Mouse (Mus musculus): ENCODE data around the gene Ablim1. TPM values are rescaled to one million over a fixed set of nuclear protein-coding genes. Genes with fewer than 3 reads are reported as not detected.

Ablim1 gene
- total RNA-seq, 2 experiments from 2014 or later, result 38.5 to 56.1 TPM

DNA sequence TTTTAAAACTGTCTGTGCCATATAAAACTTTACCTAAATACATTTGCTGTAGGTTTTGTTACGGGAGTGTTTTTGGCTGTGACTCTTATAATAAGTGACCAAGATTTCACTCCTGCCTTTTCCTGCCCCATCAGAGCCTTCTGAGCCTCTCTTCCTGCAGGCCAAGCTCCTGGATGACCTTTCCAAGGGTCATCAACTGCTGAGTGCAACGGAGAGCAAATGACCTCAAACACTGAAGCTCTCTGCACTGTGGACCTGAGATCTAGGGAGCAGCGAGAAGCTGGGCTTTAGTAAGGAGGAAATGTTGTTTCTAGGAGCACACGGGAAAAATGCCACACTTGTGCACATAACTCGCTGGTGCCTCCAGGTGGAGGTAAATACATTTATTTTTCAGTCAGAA lies 199.0 kb downstream of the Ablim1 start:
- Histone ChIP-seq H3K27ac (peak overlapping the region; percentile 3), H3K4me3 (no peak overlapping the region)
- DNase-seq, result no peak
- TF ChIP-seq CTCF (IDR thresholded peaks at IDR 0.05), result no peak
- intact Hi-C loops (cut with DNase I), result loop anchor here (5.0 kb wide), 1 partner anchor 33 kb away; no protein-coding TSS in a partner anchor

DNA sequence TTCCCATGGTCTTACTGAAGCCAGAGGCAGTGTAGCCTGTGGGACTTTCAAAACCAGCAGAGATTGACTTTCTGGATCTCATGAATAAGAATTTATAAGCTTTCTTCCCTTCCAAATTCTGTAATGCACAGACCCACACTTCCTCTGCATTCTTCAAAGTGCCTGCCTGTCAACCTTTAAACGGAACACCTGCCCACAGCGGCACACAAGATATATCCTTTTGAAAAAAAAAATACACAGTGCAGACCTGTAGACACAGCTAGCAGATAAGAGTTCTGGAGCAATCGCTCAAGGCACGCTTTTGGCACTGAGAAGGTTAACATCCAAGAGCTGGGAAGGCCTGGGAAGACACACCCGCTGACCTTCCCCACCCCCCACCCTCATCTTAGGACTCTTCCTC lies 199.8 kb downstream of the Ablim1 start:
- intact Hi-C loops (cut with DNase I), result loop anchor here (5.0 kb wide), 1 partner anchor 33 kb away; no protein-coding TSS in a partner anchor
- no peak for TF ChIP-seq CTCF (IDR thresholded peaks at IDR 0.05)
- peak overlapping the region; percentile 3; the same call in 1 of the 2 replicates for H3K27ac ChIP-seq

DNA sequence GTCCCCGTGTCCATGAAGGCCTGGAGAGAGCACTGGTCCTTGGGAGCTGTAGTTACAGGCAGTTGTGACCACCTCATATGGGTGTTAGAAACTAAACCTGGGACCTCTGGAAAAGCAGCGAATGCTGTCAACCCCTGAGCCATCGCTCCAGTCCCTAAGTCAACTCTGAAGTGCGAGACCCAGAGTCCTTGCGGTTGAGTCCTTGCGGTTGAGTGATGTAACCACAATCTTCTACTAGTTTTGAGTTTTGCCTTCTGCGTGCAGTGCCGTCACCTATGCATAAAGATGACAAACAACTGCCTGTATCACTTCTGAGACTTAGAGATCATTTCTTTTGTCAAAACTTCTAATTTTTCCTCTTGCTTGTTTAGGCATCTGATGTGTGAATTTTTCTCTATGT lies 200.7 kb downstream of the Ablim1 start:
- intact Hi-C loops (cut with DNase I), result no loop called here
- Histone ChIP-seq H3K4me3 (no peak overlapping the region), H3K27ac (no peak overlapping the region; the same call in 1 of the 2 replicates)
- DNase-seq, result no peak
- TF ChIP-seq CTCF (IDR thresholded peaks at IDR 0.05), result no peak

More for the DNA sequence above, 199.8 kb downstream of the Ablim1 start:
- no peak overlapping the region for H3K4me3 ChIP-seq
- DNase-seq, result no peak

DNA sequence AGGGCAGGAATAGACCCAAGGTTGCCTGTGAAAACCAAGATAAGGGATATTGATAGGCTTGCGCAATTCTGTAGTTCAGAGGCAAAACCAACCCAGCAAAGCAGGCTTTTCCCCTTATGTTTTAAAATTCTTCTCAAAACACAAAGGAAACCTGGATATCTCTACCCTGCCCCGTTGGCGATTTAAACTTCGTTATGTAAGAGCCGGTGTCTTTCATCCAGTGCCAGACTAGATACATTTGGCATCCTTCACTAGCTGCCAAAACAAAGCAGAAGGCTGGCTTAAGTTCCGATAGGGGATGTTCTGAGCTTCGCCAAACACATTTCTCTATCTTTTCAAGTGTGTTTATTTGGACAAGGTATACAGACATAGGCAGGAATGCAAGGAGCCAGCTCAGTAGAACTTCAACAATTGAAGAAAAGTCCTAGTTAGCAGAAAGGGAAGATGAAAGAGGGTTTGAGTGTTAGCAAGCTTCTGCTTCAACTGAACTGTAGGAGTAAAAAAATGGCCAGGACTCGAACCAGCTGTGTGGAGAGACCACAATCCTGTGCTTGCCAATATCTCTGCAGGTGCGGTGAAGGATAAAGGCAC lies 201.8 kb downstream of the Ablim1 start:
- Histone ChIP-seq H3K27ac (peak overlapping the region; percentile 43; the same call in 1 of the 2 replicates), H3K4me3 (no peak overlapping the region)
- intact Hi-C loops (cut with DNase I), result no loop called here
- no peak for TF ChIP-seq CTCF (IDR thresholded peaks at IDR 0.05)
- no peak for DNase-seq

DNA sequence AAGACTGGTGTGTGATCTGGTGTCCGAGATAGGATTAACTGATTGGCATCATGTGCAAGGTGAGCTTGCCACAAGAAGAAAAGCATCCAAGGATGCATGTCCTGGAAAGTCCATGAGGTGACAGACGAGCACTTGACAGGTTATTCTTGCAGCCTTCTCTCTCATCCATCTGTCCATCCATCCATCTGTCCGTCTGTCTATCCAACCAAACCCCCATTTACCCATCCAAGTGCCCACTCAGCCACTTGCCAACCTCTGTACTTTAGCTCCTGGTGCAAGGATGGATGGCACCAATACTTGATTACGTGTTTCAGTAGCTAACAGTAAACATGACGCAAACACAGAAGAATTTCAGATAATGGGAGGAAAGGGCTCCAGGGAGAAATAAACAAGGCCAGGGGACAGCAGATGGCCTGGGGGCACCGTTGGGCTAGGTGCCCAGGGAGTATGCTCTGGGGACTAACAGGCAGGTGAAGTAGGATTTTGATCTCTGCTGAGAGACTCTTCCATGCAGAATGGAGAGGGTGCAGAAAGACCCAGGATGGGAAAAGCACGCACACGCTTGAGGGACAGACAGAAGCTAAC lies 202.4 kb downstream of the Ablim1 start:
- Histone ChIP-seq H3K4me3 (no peak overlapping the region), H3K27ac (peak overlapping the region; percentile 43; the same call in 1 of the 2 replicates)
- DNase-seq, result no peak
- TF ChIP-seq CTCF (IDR thresholded peaks at IDR 0.05), result no peak
- intact Hi-C loops (cut with DNase I), result no loop called here

DNA sequence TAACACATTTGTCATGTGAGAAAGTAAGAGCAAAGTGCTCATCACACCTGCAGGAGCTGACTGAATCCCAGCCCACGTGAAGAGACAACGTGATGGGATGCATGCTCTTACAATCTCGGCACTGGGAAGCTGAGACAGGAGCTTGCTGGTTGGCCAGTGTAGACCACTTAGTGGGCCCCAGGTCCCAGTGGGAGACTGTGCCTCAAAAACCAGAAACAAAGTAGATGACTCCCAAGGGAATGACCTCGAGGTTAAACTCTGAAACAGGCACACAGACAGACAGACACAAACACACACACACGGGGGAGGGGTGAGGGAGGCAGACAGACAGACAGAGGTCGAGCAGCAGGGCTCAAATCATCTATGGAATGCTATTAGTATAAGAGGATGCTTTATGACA lies 203.4 kb downstream of the Ablim1 start:
- H3K27ac ChIP-seq, result peak overlapping the region; percentile 46
- TF ChIP-seq CTCF (IDR thresholded peaks at IDR 0.05), result no peak
- intact Hi-C loops (cut with DNase I), result no loop called here
- DNase-seq, result peak; percentile 12
- H3K4me3 ChIP-seq, result no peak overlapping the region

DNA sequence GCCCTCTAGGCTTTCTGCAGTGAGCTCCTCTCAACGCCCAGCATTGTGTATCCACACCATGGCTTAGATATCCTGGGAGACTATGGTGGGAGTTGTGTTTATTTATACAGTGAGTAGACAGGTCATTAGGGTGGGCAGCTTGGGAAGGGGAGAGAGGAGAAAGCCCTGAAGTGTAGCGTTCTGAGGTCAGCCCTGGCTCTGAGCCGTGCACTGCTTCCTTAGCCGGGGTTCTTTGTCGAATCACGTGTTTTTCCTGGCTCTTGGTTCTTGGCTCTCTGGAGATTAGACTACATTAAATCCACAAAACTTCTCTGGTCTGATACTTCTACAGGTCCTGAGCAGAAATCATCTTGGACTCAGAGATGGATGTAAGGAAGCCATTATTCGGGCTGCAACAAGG lies 205.1 kb downstream of the Ablim1 start:
- DNase-seq, result peak; percentile 51
- Histone ChIP-seq H3K4me3 (no peak overlapping the region), H3K27ac (peak overlapping the region; percentile 68)
- TF ChIP-seq CTCF (IDR thresholded peaks at IDR 0.05), result no peak
- intact Hi-C loops (cut with DNase I), result no loop called here

DNA sequence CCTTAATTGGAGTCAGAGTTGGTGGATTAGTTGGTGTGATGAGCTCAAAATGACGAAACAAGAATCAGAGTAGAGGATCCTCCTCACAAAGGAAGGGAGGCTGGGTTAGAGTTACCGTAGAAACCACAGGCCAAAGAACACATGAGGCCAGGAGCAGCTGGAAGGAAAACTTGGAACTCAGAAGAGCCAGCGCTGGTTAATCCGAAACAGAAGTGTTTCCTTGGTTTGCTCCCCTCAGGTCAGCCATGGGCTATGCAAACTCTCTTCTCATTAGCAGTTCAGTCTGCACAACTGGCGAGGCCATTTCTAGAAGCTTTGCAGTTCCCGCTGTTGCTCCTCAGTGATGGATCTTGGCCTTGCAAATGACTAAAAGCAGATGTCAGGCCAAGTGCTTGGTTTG lies 208.2 kb downstream of the Ablim1 start:
- DNase-seq, result no peak
- Histone ChIP-seq H3K4me3 (no peak overlapping the region), H3K27ac (peak overlapping the region; percentile 76)
- intact Hi-C loops (cut with DNase I), result no loop called here
- TF ChIP-seq CTCF (IDR thresholded peaks at IDR 0.05), result no peak

DNA sequence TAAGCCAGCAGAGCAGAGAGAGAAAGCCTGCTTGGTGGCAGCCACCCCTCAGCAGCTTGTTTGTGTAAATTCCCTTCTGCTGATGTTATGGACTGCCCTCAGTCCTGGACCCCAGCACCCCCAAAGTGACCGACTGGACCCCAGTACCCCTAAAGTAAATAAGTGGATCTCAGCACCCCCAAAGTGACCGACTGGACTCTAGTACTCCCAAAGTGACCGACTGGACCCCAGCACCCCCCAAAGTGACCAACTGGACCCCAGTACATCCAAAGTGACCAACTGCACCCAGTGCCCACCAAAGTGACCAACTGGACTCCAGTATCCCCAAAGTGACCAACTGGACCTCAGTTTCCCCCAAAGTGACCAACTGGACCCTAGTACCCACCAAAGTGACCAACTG lies 208.7 kb downstream of the Ablim1 start:
- intact Hi-C loops (cut with DNase I), result no loop called here
- no peak overlapping the region for H3K4me3 ChIP-seq
- TF ChIP-seq CTCF (IDR thresholded peaks at IDR 0.05), result no peak
- DNase-seq, result no peak
- H3K27ac ChIP-seq, result peak overlapping the region; percentile 76

DNA sequence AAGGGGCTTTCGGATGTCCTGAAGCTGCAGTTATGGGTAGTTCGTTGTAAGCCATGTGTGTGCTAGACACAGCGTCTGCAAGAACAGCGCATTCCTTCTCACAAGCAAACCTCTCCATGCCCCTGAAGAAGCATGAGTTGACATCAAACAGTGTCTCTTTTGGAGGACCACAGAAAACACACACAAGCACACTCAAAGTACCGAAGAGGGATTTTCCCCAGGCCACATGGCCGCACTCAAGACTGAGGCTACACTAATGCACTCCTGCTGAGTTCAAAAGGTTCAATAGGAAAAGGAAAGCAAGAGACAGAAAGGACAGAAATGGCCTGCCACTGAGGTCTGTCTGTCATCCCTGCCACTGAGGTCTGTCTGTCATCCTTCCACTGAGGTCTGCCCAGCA lies 209.6 kb downstream of the Ablim1 start:
- DNase-seq, result no peak
- intact Hi-C loops (cut with DNase I), result no loop called here
- TF ChIP-seq CTCF (IDR thresholded peaks at IDR 0.05), result no peak
- Histone ChIP-seq H3K27ac (peak overlapping the region; percentile 76; the same call in 1 of the 2 replicates), H3K4me3 (no peak overlapping the region)

DNA sequence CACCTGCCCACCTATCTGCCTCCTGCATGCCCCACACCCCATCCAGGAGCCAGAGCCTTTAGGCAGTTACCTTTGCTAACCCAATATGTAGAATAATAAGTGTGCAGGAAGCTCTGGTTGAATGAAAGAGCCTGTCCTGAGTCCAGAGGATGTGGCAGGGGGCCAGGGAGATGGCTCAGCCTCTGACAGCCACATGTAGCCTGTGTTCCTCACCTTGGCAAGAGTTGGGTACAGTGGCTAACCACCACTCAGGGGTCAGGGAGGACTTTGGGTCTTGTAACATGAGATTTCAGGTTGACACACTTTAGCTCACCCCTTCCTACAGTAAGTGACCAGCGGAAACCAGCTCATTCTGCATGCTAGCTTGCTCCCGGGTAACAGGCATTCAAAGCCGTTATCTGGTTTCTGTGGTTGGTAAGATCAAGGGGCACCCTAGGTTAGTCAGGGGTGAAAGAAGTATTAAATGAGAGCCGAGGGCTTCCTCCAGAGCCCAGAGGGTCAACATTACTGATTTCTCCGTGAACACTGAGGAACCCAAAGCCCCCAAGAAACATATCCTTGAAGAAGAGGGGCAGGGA lies 210.5 kb downstream of the Ablim1 start:
- H3K27ac ChIP-seq, result peak overlapping the region; percentile 90
- no peak for TF ChIP-seq CTCF (IDR thresholded peaks at IDR 0.05)
- intact Hi-C loops (cut with DNase I), result no loop called here

DNA sequence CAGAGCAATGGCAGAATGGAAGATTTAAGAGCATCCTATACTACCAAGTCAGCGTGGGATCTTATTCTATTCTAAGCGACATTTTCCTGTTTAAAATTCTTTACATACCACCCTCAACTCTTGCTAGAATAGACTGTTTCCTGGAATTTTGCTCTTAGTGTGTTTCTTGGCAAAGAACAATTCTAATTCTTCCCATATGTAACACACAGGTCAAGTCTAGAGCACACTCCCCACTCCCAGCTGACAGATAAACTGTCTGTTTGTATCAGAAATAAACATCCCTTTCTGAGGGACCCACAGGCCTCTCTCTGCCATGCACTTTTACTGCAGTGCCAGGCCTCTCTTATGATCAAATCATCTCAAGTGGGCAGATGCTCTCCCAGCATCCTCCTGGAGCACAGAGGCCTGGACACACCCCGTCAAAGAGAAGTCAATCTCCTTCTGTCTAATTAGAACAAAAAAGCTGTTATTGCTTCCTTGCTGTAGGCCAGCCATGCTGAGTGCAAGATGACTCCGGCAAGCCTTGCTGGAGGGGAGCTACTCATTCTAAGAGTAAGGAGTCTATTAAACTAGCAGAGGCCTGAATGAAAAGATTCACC lies 211.3 kb downstream of the Ablim1 start:
- intact Hi-C loops (cut with DNase I), result no loop called here
- DNase-seq, result no peak
- no peak for TF ChIP-seq CTCF (IDR thresholded peaks at IDR 0.05)
- Histone ChIP-seq H3K27ac (peak overlapping the region; percentile 90), H3K4me3 (no peak overlapping the region)

More for the DNA sequence above, 210.5 kb downstream of the Ablim1 start:
- DNase-seq, result peak; percentile 47
- no peak overlapping the region for H3K4me3 ChIP-seq

DNA sequence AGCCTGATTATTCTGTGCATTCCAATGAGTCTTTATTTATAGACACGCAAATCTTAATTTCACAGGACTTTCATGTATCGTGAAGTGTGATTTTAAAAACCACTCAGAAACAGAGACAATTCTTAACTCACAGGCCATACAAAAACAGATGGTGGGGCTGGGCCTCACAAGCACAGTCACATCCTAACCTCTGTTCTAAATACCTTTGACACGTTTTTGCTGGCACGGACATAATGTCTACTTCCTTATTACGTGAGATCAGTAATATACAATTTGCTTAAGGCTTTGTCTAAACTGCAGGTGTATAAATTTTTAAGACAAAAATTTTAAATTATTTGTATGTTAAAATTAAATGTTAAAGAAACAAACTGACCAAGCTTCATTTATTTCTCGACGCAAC lies 212.7 kb downstream of the Ablim1 start:
- Histone ChIP-seq H3K27ac (peak overlapping the region; percentile 90), H3K4me3 (no peak overlapping the region)
- no peak for TF ChIP-seq CTCF (IDR thresholded peaks at IDR 0.05)
- DNase-seq, result no peak
- intact Hi-C loops (cut with DNase I), result no loop called here
